In genomic region chr19:46911492-46911891, GRCm38 (mm10) we compare ENCODE assay signal across 28 mouse cellular contexts.
A peak's percentile ranks its signal among the peaks of the same experiment; 100 is the strongest.
DNase-seq lines count a peak whose midpoint lies in the region; ATAC-seq lines count a peak whose summit lies in the region.
"Had no signal": no experiment of that assay in that cellular context is flagged by ENCODE, and none has a peak within 500 bp of the region (broad histone marks: within the 10 kb centered on the region; RNA-seq: fewer than 3 reads in every experiment).

No protein-coding gene starts in this region.

- H3K4me1 ChIP-seq in liver, embryonic 11.5 days (replicated peaks; ENCODE audit: control insufficient read depth, insufficient read depth, low read length), result peaks cover 16% of the 10 kb centered on the region
- peaks cover 65% of the 10 kb centered on the region for H3K4me1 ChIP-seq in liver, embryonic 13.5 days (replicated peaks)
- H3K4me1 ChIP-seq in liver, embryonic 16.5 days (ENCODE audit: control insufficient read depth, low read depth, low read length), result peaks cover 29% of the 10 kb centered on the region
- H3K4me1 ChIP-seq: forebrain, embryonic 15.5 days; hindbrain, embryonic 15.5 days had no signal

- no peak overlapping the region for H3K9ac ChIP-seq in liver, embryonic 11.5 days (ENCODE audit: low read depth, low read length)
- H3K9ac ChIP-seq in liver, embryonic 13.5 days, result no peak overlapping the region; the same call in 1 of the 2 replicates
- H3K9ac ChIP-seq in liver, embryonic 16.5 days (ENCODE audit: low read depth, low read length), result no peak overlapping the region
- H3K9ac ChIP-seq: embryonic facial prominence, embryonic 13.5 days; forebrain, embryonic 12.5 days; forebrain, embryonic 15.5 days; hindbrain, embryonic 12.5 days; hindbrain, embryonic 15.5 days had no signal

- no peaks in the 10 kb centered on the region for H3K9me3 ChIP-seq in liver, embryonic 11.5 days (ENCODE audit: control insufficient read depth, low read length)
- H3K9me3 ChIP-seq in liver, embryonic 13.5 days (replicated peaks), result no peaks in the 10 kb centered on the region
- no peaks in the 10 kb centered on the region for H3K9me3 ChIP-seq in liver, embryonic 16.5 days (replicated peaks; ENCODE audit: control insufficient read depth, low read length)
- H3K9me3 ChIP-seq: embryonic facial prominence, embryonic 10.5 days; embryonic facial prominence, embryonic 13.5 days; forebrain, embryonic 12.5 days; forebrain, embryonic 15.5 days; G1E; hindbrain, embryonic 12.5 days; hindbrain, embryonic 15.5 days had no signal

- no peak overlapping the region for H3K4me3 ChIP-seq in liver, embryonic 11.5 days (ENCODE audit: low read depth, low read length)
- H3K4me3 ChIP-seq in liver, embryonic 13.5 days (replicated peaks), result no peak overlapping the region
- H3K4me3 ChIP-seq in liver, embryonic 16.5 days (ENCODE audit: low read depth, low read length), result no peak overlapping the region
- H3K4me3 ChIP-seq: embryonic facial prominence, embryonic 10.5 days; embryonic facial prominence, embryonic 13.5 days; erythroblast, embryonic 14.5 days; forebrain, embryonic 12.5 days; forebrain, embryonic 15.5 days; hindbrain, embryonic 12.5 days; hindbrain, embryonic 15.5 days had no signal

- no peak overlapping the region for H3K27ac ChIP-seq in liver, embryonic 11.5 days (ENCODE audit: low read depth, low read length)
- H3K27ac ChIP-seq in liver, embryonic 13.5 days, result no peak overlapping the region; the same call in 1 of the 2 replicates
- no peak overlapping the region for H3K27ac ChIP-seq in liver, embryonic 16.5 days (ENCODE audit: low read length)
- H3K27ac ChIP-seq: embryonic facial prominence, embryonic 10.5 days; embryonic facial prominence, embryonic 13.5 days; forebrain, embryonic 12.5 days; forebrain, embryonic 15.5 days; hindbrain, embryonic 12.5 days; hindbrain, embryonic 15.5 days had no signal

- H3K36me3 ChIP-seq in liver, embryonic 11.5 days (ENCODE audit: control insufficient read depth, insufficient read depth, low read length), result no peaks in the 10 kb centered on the region
- H3K36me3 ChIP-seq in liver, embryonic 13.5 days, result peaks cover 9% of the 10 kb centered on the region; the same call in 1 of the 2 replicates
- no peaks in the 10 kb centered on the region; the same call in 1 of the 2 replicates for H3K36me3 ChIP-seq in liver, embryonic 16.5 days (ENCODE audit: control insufficient read depth, insufficient read depth)
- H3K36me3 ChIP-seq: embryonic facial prominence, embryonic 13.5 days; forebrain, embryonic 12.5 days; forebrain, embryonic 15.5 days; hindbrain, embryonic 15.5 days had no signal

- H3K4me2 ChIP-seq in liver, embryonic 11.5 days, result peak overlapping the region; percentile 27; the same call in 1 of the 2 replicates
- H3K4me2 ChIP-seq in liver, embryonic 13.5 days, result peak overlapping the region; percentile 28
- 0 out of 2 replicates have a peak overlapping the region, but pooled peaks have one; percentile 8 for H3K4me2 ChIP-seq in liver, embryonic 16.5 days (ENCODE audit: low read depth, low read length)
- H3K4me2 ChIP-seq: embryonic facial prominence, embryonic 13.5 days; forebrain, embryonic 12.5 days; forebrain, embryonic 15.5 days; heart, embryonic 11.5 days; hindbrain, embryonic 12.5 days; hindbrain, embryonic 15.5 days had no signal

- intact Hi-C loops in gastrocnemius, postnatal 36 days (cut with DNase I), result no loop called here

- DNase-seq in liver, embryonic 11.5 days (ENCODE audit: low spot score), result no peak
- no peak for DNase-seq in liver
- DNase-seq in liver, embryonic 13.5 days, result no peak
- no peak for DNase-seq in urinary bladder, postnatal 4 days (ENCODE audit: low spot score in 2 of 2)
- DNase-seq in gastrocnemius, postnatal 36 days, result no peak
- no peak for DNase-seq in kidney, postnatal 25 days
- DNase-seq: adrenal gland, adult 8-10 months; adrenal gland, postnatal 25 days; B cell, adult 2 months; cerebellum, adult 2 months; cerebellum, postnatal 10 days; cerebellum, postnatal 36 days; embryo, embryonic 11 days; gastrocnemius, postnatal 10 days; heart, adult 11 months had no signal

- no peak for ATAC-seq in liver, embryonic 11.5 days (replicated peaks; ENCODE audit: low FRiP score)
- ATAC-seq in liver, embryonic 13.5 days (ENCODE audit: low read depth), result peak; percentile 66
- ATAC-seq in liver, embryonic 16.5 days (ENCODE audit: low read depth), result 0 out of 2 replicates have a peak, but pooled peaks have one; percentile 47
- ATAC-seq in megakaryocyte-erythroid progenitor cell, adult 5-6 weeks (replicated peaks; ENCODE audit: low FRiP score, low TSS enrichment, poor library complexity, severe bottlenecking), result 0 out of 2 replicates have a peak, but pooled peaks have one; percentile 39
- ATAC-seq: activated CD4-positive, CD25-positive, alpha-beta regulatory T cell, adult 4 months; forebrain, embryonic 15.5 days had no signal

- WGBS in liver, embryonic 11.5 days, result 53% methylated on average over 3 of the region's 3 CpGs
- WGBS in liver, embryonic 13.5 days (ENCODE audit: insufficient replicate concordance), result 39% methylated on average over 3 of the region's 3 CpGs
- WGBS in liver, embryonic 16.5 days (ENCODE audit: insufficient replicate concordance), result 30% methylated on average over 3 of the region's 3 CpGs

- H3K27me3 ChIP-seq in liver, embryonic 11.5 days (replicated peaks; ENCODE audit: control insufficient read depth, insufficient read depth, low read length), result no peaks in the 10 kb centered on the region
- no peaks in the 10 kb centered on the region for H3K27me3 ChIP-seq in liver, embryonic 13.5 days
- no peaks in the 10 kb centered on the region for H3K27me3 ChIP-seq in liver, embryonic 16.5 days (ENCODE audit: control insufficient read depth, insufficient read depth, low read depth, low read length)
- H3K27me3 ChIP-seq: CH12.LX; embryonic facial prominence, embryonic 13.5 days; forebrain, embryonic 12.5 days; forebrain, embryonic 15.5 days; hindbrain, embryonic 12.5 days; hindbrain, embryonic 15.5 days had no signal
